Mouse (Mus musculus) ES-CJ7 (cell line): Measurements from ENCODE around the gene Prkce.

Experiments used
- DNase-seq: peaks from one replicate; pipeline ENCODE4 v3.0.0; 2011; ENCODE audit warnings: low read depth, low spot score

Prkce gene

GRCm38 (mm10) chr17:86167320-86168230, at the start of gene Prkce:
Gene Prkce (plus strand): TSS chr17:86167785.
- DNase-seq: peak; percentile 79

- no peak for DNase-seq
Measured at GRCm38 (mm10) chr17:86123146-86123545, 44.4 kb upstream of the Prkce start.

GRCm38 (mm10) chr17:86125908-86126307, 41.7 kb upstream of the Prkce start:
- peak; percentile 39 for DNase-seq

GRCm38 (mm10) chr17:86128198-86128597, 39.4 kb upstream of the Prkce start:
- DNase-seq: no peak

GRCm38 (mm10) chr17:86132534-86132933, 35.1 kb upstream of the Prkce start:
- peak; percentile 22 for DNase-seq

- no peak for DNase-seq
Measured at GRCm38 (mm10) chr17:86134461-86134860, 33.1 kb upstream of the Prkce start.

GRCm38 (mm10) chr17:86135835-86136234, 31.8 kb upstream of the Prkce start:
- peak; percentile 44 for DNase-seq

- no peak for DNase-seq
Measured at GRCm38 (mm10) chr17:86144537-86145078, 23.0 kb upstream of the Prkce start.

GRCm38 (mm10) chr17:86145079-86145951, 22.3 kb upstream of the Prkce start, which contains the start of gene Srbd1:
Gene Srbd1 (minus strand): TSS chr17:86145175.
- DNase-seq: peak; percentile 92

GRCm38 (mm10) chr17:86149726-86150125, 17.9 kb upstream of the Prkce start:
- peak; percentile 96 for DNase-seq

- DNase-seq: peak; percentile 97
Measured at GRCm38 (mm10) chr17:86150867-86151348, 16.7 kb upstream of the Prkce start.

GRCm38 (mm10) chr17:86156999-86157398, 10.6 kb upstream of the Prkce start:
- no peak for DNase-seq

GRCm38 (mm10) chr17:86162672-86163071, 4.9 kb upstream of the Prkce start:
- DNase-seq: peak; percentile 74

- DNase-seq: no peak
Measured at GRCm38 (mm10) chr17:86164416-86164815, 3.2 kb upstream of the Prkce start.

GRCm38 (mm10) chr17:86166051-86166566, 1.5 kb upstream of the Prkce start:
- DNase-seq: no peak

- peak; percentile 49 for DNase-seq
Measured at GRCm38 (mm10) chr17:86166567-86167319, 842 bp upstream of the Prkce start.

- DNase-seq: peak; percentile 31
Measured at GRCm38 (mm10) chr17:86168231-86168981, 821 bp downstream of the Prkce start.

GRCm38 (mm10) chr17:86169092-86169491, 1.5 kb downstream of the Prkce start:
- no peak for DNase-seq

- no peak for DNase-seq
Measured at GRCm38 (mm10) chr17:86170164-86170958, 2.8 kb downstream of the Prkce start.
